Mouse (Mus musculus): Measurements from ENCODE around the gene Slc25a26. TPM values are rescaled to one million over a fixed set of nuclear protein-coding genes. Genes with fewer than 3 reads are reported as not detected.

Slc25a26 gene
- polyA plus RNA-seq, 1 experiment from 2014 or later: 7.4 TPM

DNA sequence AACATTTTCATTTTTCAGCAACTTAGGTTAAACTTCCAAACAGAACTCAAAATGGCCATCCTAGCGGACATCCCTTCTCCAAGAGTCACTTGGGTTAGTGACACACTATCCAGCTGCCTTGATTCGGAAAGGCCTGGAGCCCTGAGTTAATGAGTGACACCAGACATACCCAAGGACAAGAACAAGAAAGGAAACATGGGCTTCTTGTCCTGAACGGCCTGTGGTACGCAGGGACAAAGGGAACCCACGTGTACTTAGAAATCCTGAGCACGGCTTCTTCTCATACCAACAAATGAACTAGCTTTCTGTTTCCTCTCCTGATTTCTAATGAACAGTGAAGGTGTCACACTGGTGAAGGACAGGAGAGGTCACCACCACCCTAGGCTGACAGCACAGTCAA, 114.2 kb downstream of the Slc25a26 start:
- Histone ChIP-seq H3K27ac (ENCODE audit: low read depth, low read length) (no peak overlapping the region), H3K4me1 (replicated peaks; ENCODE audit: control insufficient read depth, insufficient read depth, low read length) (no peaks in the 10 kb centered on the region), H3K36me3 (ENCODE audit: control insufficient read depth, insufficient read depth, low read length) (peaks cover 17% of the 10 kb centered on the region), H3K9me3 (ENCODE audit: control insufficient read depth, low read length) (no peaks in the 10 kb centered on the region), H3K27me3 (ENCODE audit: control insufficient read depth, insufficient read depth, low read length) (no peaks in the 10 kb centered on the region), H3K4me2 (ENCODE audit: low read depth, low read length, severe bottlenecking) (no peak overlapping the region), H3K4me3 (ENCODE audit: low read depth, low read length) (no peak overlapping the region), H3K9ac (ENCODE audit: low read length) (no peak overlapping the region)
- WGBS: 94% methylated on average over 6 of the region's 6 CpGs
- DNase-seq (ENCODE audit: low spot score) (no peak), ATAC-seq (replicated peaks; ENCODE audit: low FRiP score) (no peak)

DNA sequence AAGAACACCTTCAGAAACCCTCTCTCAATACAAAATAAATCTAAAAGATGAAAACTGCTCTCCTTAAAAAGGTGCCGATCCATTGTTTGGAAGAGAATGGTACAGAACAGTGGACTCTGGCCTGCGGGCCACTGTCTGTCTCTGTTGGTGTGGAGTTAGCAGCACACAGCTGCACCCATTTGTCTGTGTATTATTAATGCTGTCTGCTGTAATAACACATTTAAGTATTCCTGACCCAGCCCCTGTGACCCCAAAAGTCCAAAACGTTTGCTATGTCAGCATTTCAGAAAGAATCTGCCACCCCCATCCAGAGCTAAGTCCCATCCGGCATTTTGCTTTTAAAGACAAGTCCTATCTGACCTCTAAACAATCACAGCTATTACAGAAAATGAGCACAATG, 115.8 kb downstream of the Slc25a26 start:
- WGBS: 90% methylated on average over 4 of the region's 4 CpGs
- Histone ChIP-seq H3K9me3 (ENCODE audit: control insufficient read depth, low read length) (no peaks in the 10 kb centered on the region), H3K4me2 (ENCODE audit: low read depth, low read length, severe bottlenecking) (no peak overlapping the region), H3K27me3 (ENCODE audit: control insufficient read depth, insufficient read depth, low read length) (no peaks in the 10 kb centered on the region), H3K4me3 (ENCODE audit: low read depth, low read length) (no peak overlapping the region), H3K27ac (ENCODE audit: low read depth, low read length) (no peak overlapping the region), H3K4me1 (replicated peaks; ENCODE audit: control insufficient read depth, insufficient read depth, low read length) (no peaks in the 10 kb centered on the region), H3K36me3 (ENCODE audit: control insufficient read depth, insufficient read depth, low read length) (peaks cover 17% of the 10 kb centered on the region), H3K9ac (ENCODE audit: low read length) (no peak overlapping the region)
- ATAC-seq (replicated peaks; ENCODE audit: low FRiP score): no peak
- DNase-seq (ENCODE audit: low spot score): no peak

DNA sequence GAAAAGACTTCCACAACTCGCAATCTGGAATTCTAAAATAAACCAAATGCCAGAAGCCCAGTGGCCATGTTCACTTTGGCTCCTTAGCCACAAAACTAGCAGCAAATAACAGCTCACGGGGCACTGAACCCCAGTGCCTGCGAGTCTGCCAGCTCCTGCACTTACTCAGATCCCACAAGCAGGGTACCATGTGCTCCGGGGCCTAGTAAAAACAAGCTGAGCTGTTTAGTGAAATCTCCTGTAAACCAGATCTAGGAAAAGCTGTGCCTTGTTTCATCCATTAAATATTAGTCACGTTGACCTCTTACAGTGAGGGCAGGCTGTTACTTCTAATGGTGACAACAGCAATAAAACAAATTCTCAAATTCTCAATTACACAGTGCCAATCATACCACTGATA, 118.5 kb downstream of the Slc25a26 start:
- Histone ChIP-seq H3K36me3 (ENCODE audit: control insufficient read depth, insufficient read depth, low read length) (peaks cover 22% of the 10 kb centered on the region), H3K4me1 (replicated peaks; ENCODE audit: control insufficient read depth, insufficient read depth, low read length) (no peaks in the 10 kb centered on the region), H3K9me3 (ENCODE audit: control insufficient read depth, low read length) (no peaks in the 10 kb centered on the region), H3K4me3 (ENCODE audit: low read depth, low read length) (no peak overlapping the region), H3K4me2 (ENCODE audit: low read depth, low read length, severe bottlenecking) (no peak overlapping the region), H3K9ac (ENCODE audit: low read length) (no peak overlapping the region), H3K27ac (ENCODE audit: low read depth, low read length) (no peak overlapping the region), H3K27me3 (ENCODE audit: control insufficient read depth, insufficient read depth, low read length) (no peaks in the 10 kb centered on the region)
- DNase-seq (ENCODE audit: low spot score) (no peak), ATAC-seq (replicated peaks; ENCODE audit: low FRiP score) (no peak)
- 94% methylated on average over 5 of the region's 5 CpGs for WGBS

DNA sequence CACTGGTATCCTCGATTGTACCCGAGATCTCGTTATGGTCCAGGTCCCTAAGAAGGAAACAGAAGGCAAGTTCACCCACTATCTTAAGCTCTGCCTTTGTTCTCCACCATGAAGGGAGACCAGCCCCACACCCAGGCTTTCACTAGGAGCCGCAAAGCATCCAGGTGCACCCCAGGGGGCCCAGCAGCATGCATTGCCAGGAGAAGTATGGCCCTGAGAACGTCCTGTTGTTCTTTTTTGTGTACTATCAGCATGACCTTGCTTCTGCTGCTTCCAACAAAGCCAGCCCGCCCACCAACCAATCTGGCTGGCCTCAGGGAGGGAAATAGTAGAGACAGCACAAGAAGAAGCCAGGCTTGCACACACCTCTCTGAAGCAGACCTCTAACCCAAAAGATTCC, 120.2 kb downstream of the Slc25a26 start:
- Histone ChIP-seq H3K4me1 (replicated peaks; ENCODE audit: control insufficient read depth, insufficient read depth, low read length) (no peaks in the 10 kb centered on the region), H3K4me2 (ENCODE audit: low read depth, low read length, severe bottlenecking) (no peak overlapping the region), H3K27ac (ENCODE audit: low read depth, low read length) (no peak overlapping the region), H3K36me3 (ENCODE audit: control insufficient read depth, insufficient read depth, low read length) (peaks cover 26% of the 10 kb centered on the region), H3K9ac (ENCODE audit: low read length) (no peak overlapping the region), H3K4me3 (ENCODE audit: low read depth, low read length) (no peak overlapping the region), H3K9me3 (ENCODE audit: control insufficient read depth, low read length) (no peaks in the 10 kb centered on the region), H3K27me3 (ENCODE audit: control insufficient read depth, insufficient read depth, low read length) (no peaks in the 10 kb centered on the region)
- WGBS: 64% methylated on average over 6 of the region's 6 CpGs
- ATAC-seq (replicated peaks; ENCODE audit: low FRiP score) (no peak), DNase-seq (ENCODE audit: low spot score) (no peak)

DNA sequence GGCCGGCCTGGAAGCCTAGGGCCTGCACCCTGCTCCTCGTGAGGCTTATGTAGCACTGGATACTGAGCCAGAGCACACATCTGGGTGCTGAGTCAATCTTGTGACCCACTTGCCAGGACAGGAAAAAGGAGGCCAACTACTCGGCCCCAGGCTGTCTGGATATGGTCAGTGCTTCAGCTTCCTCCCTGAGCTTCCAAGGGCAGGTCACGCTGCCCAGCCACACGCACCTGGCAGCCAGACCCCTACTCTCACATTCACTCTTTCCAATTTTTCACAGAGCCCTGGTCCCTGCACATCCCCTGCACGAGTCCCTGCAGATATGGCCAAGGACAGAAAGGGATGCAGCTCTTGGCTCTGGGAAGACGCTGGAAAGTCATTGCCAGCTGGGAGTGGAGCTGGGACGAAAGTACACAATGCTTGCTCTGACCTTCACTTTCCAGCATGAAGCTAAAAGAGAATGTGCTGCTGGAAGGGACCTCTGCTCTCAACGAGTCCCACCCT, 120.7 kb downstream of the Slc25a26 start:
- peaks cover 23% of the 10 kb centered on the region for H3K36me3 ChIP-seq (ENCODE audit: control insufficient read depth, insufficient read depth, low read length)
- no peak overlapping the region for H3K4me3 ChIP-seq (ENCODE audit: low read depth, low read length)
- no peak for ATAC-seq (replicated peaks; ENCODE audit: low FRiP score)
- H3K27ac ChIP-seq (ENCODE audit: low read depth, low read length): no peak overlapping the region
- H3K9me3 ChIP-seq (ENCODE audit: control insufficient read depth, low read length): no peaks in the 10 kb centered on the region
- no peak overlapping the region for H3K4me2 ChIP-seq (ENCODE audit: low read depth, low read length, severe bottlenecking)
- H3K9ac ChIP-seq (ENCODE audit: low read length): no peak overlapping the region
- no peak for DNase-seq (ENCODE audit: low spot score)
- no peaks in the 10 kb centered on the region for H3K27me3 ChIP-seq (ENCODE audit: control insufficient read depth, insufficient read depth, low read length)
- no peaks in the 10 kb centered on the region for H3K4me1 ChIP-seq (replicated peaks; ENCODE audit: control insufficient read depth, insufficient read depth, low read length)
- WGBS: 83% methylated on average over 9 of the region's 9 CpGs

DNA sequence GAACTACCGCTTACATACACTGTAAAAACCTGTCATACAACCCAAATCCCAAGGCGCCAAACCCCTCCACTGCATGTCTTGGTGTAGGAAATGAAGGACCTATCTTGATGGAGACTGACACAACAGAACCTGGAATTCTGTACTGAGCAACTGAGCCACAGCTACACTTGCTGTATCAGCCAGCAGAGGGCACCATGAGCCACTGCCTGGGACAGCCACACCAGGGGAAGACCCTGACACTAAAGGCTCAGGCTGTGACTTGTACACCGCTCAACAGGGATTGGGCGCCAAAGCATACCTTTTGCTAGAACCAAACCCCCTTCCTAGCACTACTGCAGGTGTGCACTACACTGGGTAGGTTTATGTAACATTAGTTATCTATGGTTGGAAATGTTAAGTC, 122.9 kb downstream of the Slc25a26 start:
- no peak overlapping the region for H3K9ac ChIP-seq (ENCODE audit: low read length)
- no peaks in the 10 kb centered on the region for H3K9me3 ChIP-seq (ENCODE audit: control insufficient read depth, low read length)
- H3K36me3 ChIP-seq (ENCODE audit: control insufficient read depth, insufficient read depth, low read length): peaks cover 19% of the 10 kb centered on the region
- H3K4me3 ChIP-seq (ENCODE audit: low read depth, low read length): no peak overlapping the region
- WGBS: 81% methylated on average over 4 of the region's 4 CpGs
- DNase-seq (ENCODE audit: low spot score): peak; percentile 82
- no peak overlapping the region for H3K27ac ChIP-seq (ENCODE audit: low read depth, low read length)
- no peaks in the 10 kb centered on the region; the same call in 1 of the 2 replicates for H3K4me1 ChIP-seq (replicated peaks; ENCODE audit: control insufficient read depth, insufficient read depth, low read length)
- ATAC-seq (replicated peaks; ENCODE audit: low FRiP score): peak; percentile 71
- H3K4me2 ChIP-seq (ENCODE audit: low read depth, low read length, severe bottlenecking): no peak overlapping the region
- H3K27me3 ChIP-seq (ENCODE audit: control insufficient read depth, insufficient read depth, low read length): no peaks in the 10 kb centered on the region

DNA sequence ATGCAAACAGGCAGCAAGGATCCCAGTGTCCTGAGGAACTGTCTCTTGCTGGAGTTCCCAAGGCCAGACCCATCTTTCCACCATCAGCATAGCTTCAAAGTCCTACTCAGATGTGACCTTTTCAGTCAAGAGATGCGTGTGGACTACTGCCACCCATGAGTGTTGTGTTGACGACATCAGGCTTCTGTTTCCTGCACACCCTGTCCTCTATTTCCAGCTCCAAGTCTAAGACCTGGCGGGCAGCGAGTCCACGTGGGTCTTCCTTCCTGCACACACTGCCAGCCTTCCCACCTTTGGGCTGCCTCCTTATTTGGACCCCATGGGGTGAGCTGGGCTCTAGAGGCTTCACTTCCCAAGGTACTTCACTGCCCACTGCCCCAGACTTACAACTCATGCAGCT, 124.4 kb downstream of the Slc25a26 start:
- H3K9ac ChIP-seq (ENCODE audit: low read length): no peak overlapping the region
- H3K36me3 ChIP-seq (ENCODE audit: control insufficient read depth, insufficient read depth, low read length): peaks cover 15% of the 10 kb centered on the region
- H3K9me3 ChIP-seq (ENCODE audit: control insufficient read depth, low read length): no peaks in the 10 kb centered on the region
- ATAC-seq (replicated peaks; ENCODE audit: low FRiP score) (no peak), DNase-seq (ENCODE audit: low spot score) (no peak)
- no peak overlapping the region for H3K4me2 ChIP-seq (ENCODE audit: low read depth, low read length, severe bottlenecking)
- H3K27me3 ChIP-seq (ENCODE audit: control insufficient read depth, insufficient read depth, low read length): no peaks in the 10 kb centered on the region
- H3K4me1 ChIP-seq (replicated peaks; ENCODE audit: control insufficient read depth, insufficient read depth, low read length): peaks cover 5% of the 10 kb centered on the region
- H3K4me3 ChIP-seq (ENCODE audit: low read depth, low read length): no peak overlapping the region
- WGBS: 91% methylated on average over 5 of the region's 5 CpGs
- no peak overlapping the region for H3K27ac ChIP-seq (ENCODE audit: low read depth, low read length)

DNA sequence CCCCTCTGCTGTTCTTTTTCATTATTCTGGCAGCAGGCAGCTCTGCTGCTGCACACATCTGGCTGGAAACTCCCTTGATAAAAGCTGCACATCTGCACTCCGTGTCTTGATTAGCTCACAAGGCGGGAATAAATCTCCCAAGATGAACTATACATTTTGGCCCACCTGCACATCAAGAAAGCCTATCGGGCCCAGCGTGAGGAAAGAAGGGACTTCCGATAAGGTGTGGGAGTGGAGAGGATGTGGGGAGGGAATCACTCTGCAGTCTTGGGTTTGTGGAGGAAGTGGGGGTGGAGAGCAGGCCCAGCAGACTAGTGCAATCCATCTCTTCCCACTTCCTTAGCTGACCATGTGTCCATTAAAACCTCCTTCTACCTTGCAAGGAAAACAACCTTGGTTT, 125.8 kb downstream of the Slc25a26 start:
- 95% methylated on average over 5 of the region's 5 CpGs for WGBS
- Histone ChIP-seq H3K36me3 (ENCODE audit: control insufficient read depth, insufficient read depth, low read length) (peaks cover 17% of the 10 kb centered on the region), H3K4me2 (ENCODE audit: low read depth, low read length, severe bottlenecking) (no peak overlapping the region), H3K9ac (ENCODE audit: low read length) (no peak overlapping the region), H3K27me3 (ENCODE audit: control insufficient read depth, insufficient read depth, low read length) (no peaks in the 10 kb centered on the region), H3K4me1 (replicated peaks; ENCODE audit: control insufficient read depth, insufficient read depth, low read length) (peaks cover 10% of the 10 kb centered on the region), H3K9me3 (ENCODE audit: control insufficient read depth, low read length) (no peaks in the 10 kb centered on the region), H3K4me3 (ENCODE audit: low read depth, low read length) (no peak overlapping the region), H3K27ac (ENCODE audit: low read depth, low read length) (no peak overlapping the region)
- DNase-seq (ENCODE audit: low spot score) (no peak), ATAC-seq (replicated peaks; ENCODE audit: low FRiP score) (no peak)

DNA sequence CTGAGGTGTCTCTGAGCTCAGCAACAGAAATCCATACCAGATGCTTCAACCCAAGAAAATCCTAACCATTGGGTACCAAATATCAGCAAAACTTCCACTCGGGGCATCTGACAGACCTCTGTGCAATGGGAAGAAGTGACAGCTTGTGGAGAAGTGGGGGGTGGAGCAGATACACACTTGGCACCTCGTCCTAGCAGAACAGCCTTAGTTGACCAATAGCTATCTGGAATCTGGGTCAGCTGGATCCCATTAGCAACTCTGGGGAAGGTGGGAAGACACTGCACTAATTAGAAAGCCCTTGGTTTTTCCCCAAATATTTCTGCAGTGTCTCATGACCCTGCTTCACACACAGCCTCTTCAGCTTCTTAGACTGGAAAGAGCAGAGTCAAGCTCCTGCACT, 126.7 kb downstream of the Slc25a26 start:
- Histone ChIP-seq H3K4me1 (replicated peaks; ENCODE audit: control insufficient read depth, insufficient read depth, low read length) (peaks cover 17% of the 10 kb centered on the region), H3K36me3 (ENCODE audit: control insufficient read depth, insufficient read depth, low read length) (peaks cover 17% of the 10 kb centered on the region), H3K9ac (ENCODE audit: low read length) (no peak overlapping the region), H3K4me3 (ENCODE audit: low read depth, low read length) (no peak overlapping the region), H3K9me3 (ENCODE audit: control insufficient read depth, low read length) (no peaks in the 10 kb centered on the region), H3K4me2 (ENCODE audit: low read depth, low read length, severe bottlenecking) (no peak overlapping the region), H3K27ac (ENCODE audit: low read depth, low read length) (no peak overlapping the region), H3K27me3 (ENCODE audit: control insufficient read depth, insufficient read depth, low read length) (no peaks in the 10 kb centered on the region)
- WGBS: 57% methylated on average over 2 of the region's 2 CpGs
- ATAC-seq (replicated peaks; ENCODE audit: low FRiP score) (no peak), DNase-seq (ENCODE audit: low spot score) (no peak)

All from forebrain, embryonic 11.5 days (tissue).